Mouse (Mus musculus) embryonic facial prominence, embryonic 11.5 days (tissue): ENCODE data around the gene Bcl7c. TPM values are rescaled to one million over a fixed set of nuclear protein-coding genes. Genes with fewer than 3 reads are reported as not detected.

Experiments used
- ATAC-seq: fragments of 200-750 bp; cut with Nextera tagmentation; replicated peaks from 2 replicates; pipeline ENCODE4 v1.8.0; 2017; ENCODE audit warnings: low read depth; ENCODE audit not compliant: insufficient number of reproducible peaks, low FRiP score, low TSS enrichment
- DNase-seq: peaks from one replicate; pipeline ENCODE4 v3.0.0-alpha.2; 2015; ENCODE audit warnings: low spot score
- H3K27ac ChIP-seq: fragments of 300-500 bp; sonication (generic); replicated peaks from 2 replicates; pipeline ENCODE4 v1.5.1; 2014; ENCODE audit warnings: mild to moderate bottlenecking, low read depth, low read length, control low read depth
- H3K27me3 ChIP-seq: fragments of 300-500 bp; sonication (generic); 2 replicates; pipeline ENCODE4 v1.6.1; 2014; ENCODE audit warnings: mild to moderate bottlenecking, low read length, moderate library complexity, mixed read lengths; ENCODE audit not compliant: control insufficient read depth, insufficient read depth
- H3K36me3 ChIP-seq: fragments of 300-500 bp; sonication (generic); replicated peaks from 2 replicates; pipeline ENCODE4 v1.6.1; 2014; ENCODE audit warnings: low read depth, mild to moderate bottlenecking, low read length, moderate library complexity, mixed read lengths; ENCODE audit not compliant: control insufficient read depth, insufficient read depth
- H3K4me1 ChIP-seq: fragments of 300-500 bp; sonication (generic); 2 replicates; pipeline ENCODE4 v1.6.1; 2014; ENCODE audit warnings: low read length, mixed read lengths; ENCODE audit not compliant: control insufficient read depth, insufficient read depth
- H3K4me2 ChIP-seq: fragments of 300-500 bp; sonication (generic); 2 replicates; pipeline ENCODE4 v1.6.1; 2014; ENCODE audit warnings: low read depth, mild to moderate bottlenecking, control low read depth, low read length, moderate library complexity
- H3K4me3 ChIP-seq: fragments of 300-500 bp; sonication (generic); 2 replicates; pipeline ENCODE4 v1.5.1; 2014; ENCODE audit warnings: low read depth, low read length, control low read depth
- H3K9ac ChIP-seq: fragments of 300-500 bp; sonication (generic); replicated peaks from 2 replicates; pipeline ENCODE4 v1.6.1; 2014; ENCODE audit warnings: mild to moderate bottlenecking, control low read depth, low read length
- H3K9me3 ChIP-seq: fragments of 300-500 bp; sonication (generic); replicated peaks from 2 replicates; pipeline ENCODE4 v1.6.1; 2016; ENCODE audit warnings: mild to moderate bottlenecking, low read length, inconsistent platforms, mixed read lengths; ENCODE audit not compliant: control insufficient read depth
- WGBS: fragments of 180-500 bp; shearing (Covaris S2); extraction: QIAGEN DNeasy Blood & Tissue Kit; methylation state at CpG from one replicate; pipeline ENCODE4 v1.1.7; 2014; 5-methylcytosine and 5-hydroxymethylcytosine counted together
- polyA plus RNA-seq: library from polyadenylated mRNA; unstranded; fragments of >200 nt; fragmentation: Nextera tagmentation; extraction: Ambion mirVana; gene quantifications from 2 replicates; pipeline ENCODE4 v1.2.1, GENCODE M21; 2014

Gene Bcl7c
- polyA plus RNA-seq, 1 experiment from 2014 or later: 86.6 TPM

DNA sequence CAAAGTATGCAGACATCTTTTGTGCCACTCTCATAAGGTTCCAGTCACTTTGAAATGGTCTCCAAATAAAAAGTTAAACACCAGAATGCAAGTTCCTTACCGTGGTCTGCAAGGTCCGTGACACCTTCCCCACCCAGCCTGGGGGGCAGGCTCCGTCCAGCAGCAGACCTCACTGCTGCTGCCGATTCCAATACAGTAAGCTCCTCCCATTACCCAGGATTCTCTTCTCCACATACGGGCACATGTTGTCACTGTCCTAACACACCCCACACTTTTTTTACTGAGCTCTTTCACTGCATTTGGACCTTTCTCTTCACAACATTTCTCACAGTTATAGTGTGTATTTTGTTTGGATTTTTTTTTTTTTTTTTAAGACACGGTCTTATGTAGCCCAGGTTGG is 46.9 kb downstream of the Bcl7c start:
- ATAC-seq (no peak), DNase-seq (no peak)
- no peak overlapping the region for H3K4me2 ChIP-seq
- H3K9ac ChIP-seq: no peak overlapping the region
- no peak overlapping the region for H3K4me3 ChIP-seq
- H3K27me3 ChIP-seq: no peaks in the 10 kb centered on the region
- no peaks in the 10 kb centered on the region for H3K4me1 ChIP-seq
- no peaks in the 10 kb centered on the region; the same call in 1 of the 2 replicates for H3K36me3 ChIP-seq
- H3K9me3 ChIP-seq: no peaks in the 10 kb centered on the region
- WGBS: 78% methylated on average over 6 of the region's 6 CpGs
- no peak overlapping the region for H3K27ac ChIP-seq

DNA sequence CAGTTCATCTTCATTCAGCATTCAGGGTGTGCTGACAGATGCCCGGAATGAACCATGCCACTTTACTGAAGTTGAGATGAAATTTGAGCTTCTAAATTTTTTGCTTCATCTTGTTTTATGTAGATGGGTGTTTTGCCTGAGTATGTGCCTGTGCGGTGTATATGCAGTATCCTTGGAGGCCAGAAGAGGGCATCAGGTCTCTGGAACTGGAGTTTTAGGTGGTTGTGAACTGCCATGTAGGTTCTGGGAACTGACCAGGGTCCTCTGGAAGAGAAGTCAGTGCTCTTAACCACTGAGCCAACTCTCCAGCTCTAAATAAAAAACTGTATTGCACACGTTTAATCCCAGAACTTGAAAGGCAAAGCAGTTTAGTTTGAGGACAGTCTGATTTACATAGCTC is 47.9 kb downstream of the Bcl7c start:
- Histone ChIP-seq H3K4me2 (no peak overlapping the region), H3K4me3 (no peak overlapping the region), H3K27me3 (no peaks in the 10 kb centered on the region), H3K9ac (no peak overlapping the region), H3K36me3 (no peaks in the 10 kb centered on the region; the same call in 1 of the 2 replicates), H3K9me3 (no peaks in the 10 kb centered on the region), H3K4me1 (no peaks in the 10 kb centered on the region), H3K27ac (no peak overlapping the region)
- ATAC-seq (no peak), DNase-seq (no peak)
- 78% methylated on average over 3 of the region's 3 CpGs for WGBS

- Histone ChIP-seq H3K27ac (no peak overlapping the region), H3K4me2 (no peak overlapping the region), H3K9me3 (no peaks in the 10 kb centered on the region), H3K9ac (no peak overlapping the region), H3K36me3 (no peaks in the 10 kb centered on the region; the same call in 1 of the 2 replicates), H3K4me1 (no peaks in the 10 kb centered on the region), H3K4me3 (no peak overlapping the region), H3K27me3 (no peaks in the 10 kb centered on the region)
- 33% methylated on average over 4 of the region's 4 CpGs for WGBS
- DNase-seq (peak; percentile 73), ATAC-seq (no peak)
Measured at GRCm38 (mm10) chr7:127656946-127657345, 51.8 kb downstream of the Bcl7c start.

DNA sequence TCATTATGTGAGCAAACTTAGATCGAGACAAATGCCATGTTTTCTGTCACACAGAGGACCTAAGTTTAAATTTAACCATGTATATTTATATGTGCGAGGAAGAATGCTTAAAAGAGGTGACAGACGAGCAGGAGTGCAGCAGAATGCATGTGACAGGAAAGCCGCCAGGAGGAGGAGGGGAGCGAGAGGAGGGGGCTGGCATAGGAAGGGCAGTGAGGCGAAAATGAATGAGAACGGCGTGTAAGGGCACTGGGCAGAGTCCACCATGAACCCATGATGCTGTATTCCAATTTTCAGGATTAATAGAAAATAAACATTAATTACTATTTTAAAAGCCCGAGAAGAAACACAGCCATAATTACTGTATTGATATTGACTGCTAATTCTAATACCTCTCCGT is 54.4 kb downstream of the Bcl7c start:
- no peak overlapping the region for H3K9ac ChIP-seq
- no peaks in the 10 kb centered on the region for H3K4me1 ChIP-seq
- H3K27me3 ChIP-seq: no peaks in the 10 kb centered on the region
- WGBS: 81% methylated on average over 10 of the region's 10 CpGs
- no peak overlapping the region for H3K4me3 ChIP-seq
- no peak overlapping the region for H3K4me2 ChIP-seq
- DNase-seq (no peak), ATAC-seq (no peak)
- H3K27ac ChIP-seq: no peak overlapping the region
- no peaks in the 10 kb centered on the region for H3K9me3 ChIP-seq
- no peaks in the 10 kb centered on the region for H3K36me3 ChIP-seq

DNA sequence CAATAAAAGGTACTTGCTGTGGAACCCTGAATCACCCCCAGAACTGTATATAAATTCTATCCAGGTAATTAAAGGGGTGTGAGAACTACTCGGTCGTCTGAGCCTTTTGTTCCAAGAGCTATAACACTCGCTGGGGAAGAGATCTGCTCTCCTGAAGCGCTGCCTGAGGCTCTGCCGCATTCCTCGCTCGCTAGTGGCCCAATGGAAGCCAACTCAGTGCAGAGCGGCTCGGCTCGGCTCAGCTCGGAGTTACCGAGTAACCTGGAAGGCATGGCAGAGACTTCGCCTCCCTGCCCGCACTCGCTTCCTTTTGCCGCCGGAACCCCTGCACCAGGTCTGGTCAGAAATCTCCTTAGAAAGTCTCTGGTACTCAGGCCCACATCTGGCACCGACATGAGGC is 56.7 kb downstream of the Bcl7c start:
- WGBS: 7% methylated on average over 18 of the region's 18 CpGs
- no peak for ATAC-seq
- Histone ChIP-seq H3K36me3 (no peaks in the 10 kb centered on the region), H3K9me3 (no peaks in the 10 kb centered on the region), H3K4me2 (peak overlapping the region; percentile 34), H3K9ac (peak overlapping the region; percentile 54), H3K27me3 (no peaks in the 10 kb centered on the region), H3K4me3 (no peak overlapping the region), H3K27ac (no peak overlapping the region), H3K4me1 (no peaks in the 10 kb centered on the region)
- DNase-seq: peak; percentile 59

- Histone ChIP-seq H3K9ac (no peak overlapping the region), H3K4me2 (no peak overlapping the region), H3K4me3 (no peak overlapping the region), H3K9me3 (no peaks in the 10 kb centered on the region), H3K27ac (no peak overlapping the region), H3K4me1 (no peaks in the 10 kb centered on the region), H3K36me3 (no peaks in the 10 kb centered on the region), H3K27me3 (no peaks in the 10 kb centered on the region)
- no peak for DNase-seq
- no peak for ATAC-seq
- WGBS: 78% methylated on average over 2 of the region's 3 CpGs
Measured at GRCm38 (mm10) chr7:127651624-127652023, 57.1 kb downstream of the Bcl7c start.

- WGBS: 69% methylated on average over 6 of the region's 6 CpGs
- no peaks in the 10 kb centered on the region for H3K4me1 ChIP-seq
- H3K9me3 ChIP-seq: no peaks in the 10 kb centered on the region
- no peak overlapping the region for H3K9ac ChIP-seq
- H3K27ac ChIP-seq: no peak overlapping the region
- DNase-seq (no peak), ATAC-seq (no peak)
- no peaks in the 10 kb centered on the region for H3K36me3 ChIP-seq
- H3K4me3 ChIP-seq: no peak overlapping the region
- no peak overlapping the region for H3K4me2 ChIP-seq
- H3K27me3 ChIP-seq: no peaks in the 10 kb centered on the region
Measured at GRCm38 (mm10) chr7:127649206-127649605, 59.5 kb downstream of the Bcl7c start.

- Histone ChIP-seq H3K4me3 (no peak overlapping the region), H3K9ac (no peak overlapping the region), H3K36me3 (no peaks in the 10 kb centered on the region), H3K4me2 (no peak overlapping the region), H3K4me1 (no peaks in the 10 kb centered on the region), H3K9me3 (no peaks in the 10 kb centered on the region), H3K27ac (no peak overlapping the region), H3K27me3 (no peaks in the 10 kb centered on the region)
- WGBS: 81% methylated on average over 4 of the region's 4 CpGs
- DNase-seq (no peak), ATAC-seq (no peak)
Measured at GRCm38 (mm10) chr7:127648516-127649201, 60.1 kb downstream of the Bcl7c start.
